Mouse (Mus musculus) myocyte (in vitro differentiated cells): Measurements from ENCODE around the gene Gm20403.

ENCODE experiments used
- CEBPB ChIP-seq: IDR thresholded peaks from 2 replicates; pipeline ENCODE4 v1.6.1; 2011; ENCODE audit warnings: mild to moderate bottlenecking, moderate library complexity; ENCODE audit not compliant: poor library complexity, insufficient read depth, severe bottlenecking
- E2F4 ChIP-seq: IDR thresholded peaks from one replicate; pipeline ENCODE4 v1.6.1; 2011; ENCODE audit warnings: mild to moderate bottlenecking, control low read depth, moderate library complexity; ENCODE audit not compliant: insufficient read depth
- MAX ChIP-seq: IDR thresholded peaks from one replicate; pipeline ENCODE4 v1.6.1; 2011; ENCODE audit warnings: low read depth, mild to moderate bottlenecking, control low read depth
- MYOD1 ChIP-seq, 3 experiments: IDR thresholded peaks; one replicate each; pipeline ENCODE4 v1.6.1; 2011; ENCODE audit warnings: control low read depth in 2 of 3, low read depth in 2 of 3, mild to moderate bottlenecking in 2 of 3, moderate library complexity in 1 of 3; ENCODE audit not compliant: insufficient read length in 2 of 3, control insufficient read depth in 1 of 3
- MYOG ChIP-seq, 3 experiments: IDR thresholded peaks; one replicate each; pipeline ENCODE4 v1.6.1; 2011; ENCODE audit warnings: control low read depth in 2 of 3, low read depth in 2 of 3, mild to moderate bottlenecking in 2 of 3; ENCODE audit not compliant: insufficient read length in 2 of 3, control insufficient read depth in 1 of 3, insufficient read depth in 1 of 3
- POLR2A ChIP-seq: IDR thresholded peaks from one replicate; pipeline ENCODE4 v1.6.1; 2011; ENCODE audit warnings: low read depth, mild to moderate bottlenecking, control low read depth, moderate library complexity; ENCODE audit not compliant: insufficient read length
- POLR2AphosphoS2 ChIP-seq: IDR thresholded peaks from one replicate; pipeline ENCODE4 v1.6.1; 2011; ENCODE audit warnings: low read depth, control low read depth; ENCODE audit not compliant: insufficient read length
- REST ChIP-seq: IDR thresholded peaks from one replicate; pipeline ENCODE4 v1.6.1; 2011; ENCODE audit warnings: mild to moderate bottlenecking, control low read depth, moderate library complexity; ENCODE audit not compliant: insufficient read depth, insufficient read length
- SRF ChIP-seq: IDR thresholded peaks from one replicate; pipeline ENCODE4 v1.6.1; 2011; ENCODE audit warnings: low read depth; ENCODE audit not compliant: control insufficient read depth, insufficient read length
- TCF12 ChIP-seq: IDR thresholded peaks from one replicate; pipeline ENCODE4 v1.6.1; 2011; ENCODE audit warnings: mild to moderate bottlenecking, control low read depth; ENCODE audit not compliant: poor library complexity, insufficient read depth, severe bottlenecking
- TCF3 ChIP-seq: IDR thresholded peaks from one replicate; pipeline ENCODE4 v1.6.1; 2011; ENCODE audit warnings: low read depth, control low read depth; ENCODE audit not compliant: insufficient read length
- USF1 ChIP-seq: IDR thresholded peaks from one replicate; pipeline ENCODE4 v1.6.1; 2011; ENCODE audit warnings: low read depth, mild to moderate bottlenecking, control low read depth, moderate library complexity

- TF ChIP-seq POLR2AphosphoS2 = no peak
- no peak for TF ChIP-seq SRF
- TF ChIP-seq POLR2A = no peak
- no peak for TF ChIP-seq CEBPB
- TF ChIP-seq MYOG (IDR thresholded peaks at IDR 0.05; ENCODE audit: control insufficient read depth in 1 of 3, insufficient read depth in 1 of 3, insufficient read length in 2 of 3, low read depth in 2 of 3) = no peak
- TF ChIP-seq MAX = no peak
- TF ChIP-seq MYOD1 (IDR thresholded peaks at IDR 0.05; ENCODE audit: control insufficient read depth in 1 of 3, insufficient read length in 2 of 3, low read depth in 2 of 3) = no peak
- TF ChIP-seq REST = no peak
- TF ChIP-seq TCF12 = no peak
- TF ChIP-seq USF1 = no peak
- no peak for TF ChIP-seq E2F4
- no peak for TF ChIP-seq TCF3
Measured at GRCm38 (mm10) chr12:54985257-54986051, 875 bp downstream of the Gm20403 start.
